Mouse (Mus musculus): ENCODE measurements around the gene Olfr943. TPM values are rescaled to one million over a fixed set of nuclear protein-coding genes. Genes with fewer than 3 reads are reported as not detected.

Olfr943 gene
- not detected for total RNA-seq (2021)
- polyA plus RNA-seq (2012; rRNA removed), result not detected in 2 replicates
- long read RNA-seq, result 0 reads

- DNase-seq, result no peak
Measured at GRCm38 (mm10) chr9:39166004-39166403, at the start of gene Olfr943. TSS of gene Olfr943 (plus strand) at chr9:39166304.

GRCm38 (mm10) chr9:39127326-39127725 lies 38.8 kb upstream of the Olfr943 start:
- no peak for DNase-seq

DNA sequence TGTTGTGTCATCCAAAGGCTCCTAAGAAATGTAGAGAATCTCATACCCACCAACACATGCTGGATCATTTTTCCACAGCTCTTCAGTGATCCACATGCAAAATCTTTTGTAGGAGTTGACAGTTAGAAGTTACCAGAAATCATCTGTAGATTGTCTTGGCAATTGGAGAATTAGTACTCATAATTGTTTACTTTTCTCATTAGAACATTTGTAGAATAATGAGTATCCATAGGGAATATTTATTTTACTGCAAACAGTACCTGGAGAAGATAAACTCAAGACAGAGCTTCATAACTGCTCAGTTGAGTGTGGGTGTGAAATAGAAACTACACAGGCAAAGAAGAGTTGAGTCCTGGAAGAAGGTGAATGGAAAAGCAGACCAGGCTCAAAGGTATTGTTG lies 38.3 kb upstream of the Olfr943 start, which contains the start of gene Olfr27:
Olfr27 (plus strand) TSS at position 301 of the 400 bp plus-strand sequence.
- no peak for DNase-seq

DNA sequence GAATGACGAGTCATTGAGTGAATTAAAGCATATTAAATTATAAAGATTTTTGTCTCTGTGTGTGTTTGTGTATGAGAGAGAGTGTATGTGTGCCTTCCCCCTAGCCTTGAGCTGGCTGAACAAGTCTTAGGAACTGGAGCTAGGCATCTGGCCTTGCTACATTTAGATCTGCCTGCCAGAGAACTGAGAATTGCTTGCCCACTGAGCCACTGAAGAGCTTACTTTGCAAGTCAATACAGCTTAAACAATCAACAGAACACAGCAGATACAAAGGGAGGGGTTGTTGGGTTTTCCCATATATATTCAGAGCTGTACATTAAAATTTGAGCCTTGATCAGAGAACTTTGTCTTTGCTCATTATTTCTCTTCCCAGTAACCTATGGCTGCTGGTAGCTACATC lies 13.7 kb upstream of the Olfr943 start:
- DNase-seq, result no peak

GRCm38 (mm10) chr9:39201620-39202019 lies 35.5 kb downstream of the Olfr943 start, which contains the start of gene Olfr944:
TSS of gene Olfr944 (plus strand) at chr9:39201920.
- no peak for DNase-seq

Other genes starting within 250 kb of the Olfr943 start
- gene Olfr930, start 236.5 kb upstream of the Olfr943 start, total RNA-seq (2021), result not detected
- gene Olfr930, start 236.5 kb upstream of the Olfr943 start, polyA plus RNA-seq (2012; rRNA removed), result not detected in 2 replicates
- under 1 TPM in 1 of 2 experiments, not detected in 1; 0.17 TPM for gene Olfr933, start 194.0 kb upstream of the Olfr943 start, total RNA-seq (2021)
- gene Olfr933, start 194.0 kb upstream of the Olfr943 start, polyA plus RNA-seq (2012; rRNA removed), result not detected in 2 replicates
- gene Olfr934, start 178.0 kb upstream of the Olfr943 start, total RNA-seq (2021), result not detected
- not detected in 2 replicates for gene Olfr934, start 178.0 kb upstream of the Olfr943 start, polyA plus RNA-seq (2012; rRNA removed)
- not detected for gene Olfr935, start 166.6 kb upstream of the Olfr943 start, total RNA-seq (2021)
- gene Olfr935, start 166.6 kb upstream of the Olfr943 start, polyA plus RNA-seq (2012; rRNA removed), result not detected in 2 replicates
- gene Olfr146, start 142.9 kb upstream of the Olfr943 start, total RNA-seq (2021), result not detected
- not detected in 2 replicates for gene Olfr146, start 142.9 kb upstream of the Olfr943 start, polyA plus RNA-seq (2012; rRNA removed)
- gene Olfr937, start 101.4 kb upstream of the Olfr943 start, total RNA-seq (2021), result not detected
- gene Olfr937, start 101.4 kb upstream of the Olfr943 start, polyA plus RNA-seq (2012; rRNA removed), result not detected in 2 replicates
- not detected for gene Olfr938, start 87.4 kb upstream of the Olfr943 start, total RNA-seq (2021)
- gene Olfr938, start 87.4 kb upstream of the Olfr943 start, polyA plus RNA-seq (2012; rRNA removed), result not detected in 2 replicates
- gene Olfr27, start 38.2 kb upstream of the Olfr943 start, total RNA-seq (2021), result not detected
- gene Olfr27, start 38.2 kb upstream of the Olfr943 start, polyA plus RNA-seq (2012; rRNA removed), result not detected in 2 replicates
- gene Olfr944, start 35.6 kb downstream of the Olfr943 start, total RNA-seq (2021), result not detected
- gene Olfr944, start 35.6 kb downstream of the Olfr943 start, polyA plus RNA-seq (2012; rRNA removed), result not detected in 2 replicates
- gene Olfr1537, start 83.7 kb downstream of the Olfr943 start, total RNA-seq (2021), result not detected
- gene Olfr1537, start 83.7 kb downstream of the Olfr943 start, polyA plus RNA-seq (2012; rRNA removed), result not detected in 2 replicates
- not detected for gene Olfr945, start 110.5 kb downstream of the Olfr943 start, total RNA-seq (2021)
- not detected in 2 replicates for gene Olfr945, start 110.5 kb downstream of the Olfr943 start, polyA plus RNA-seq (2012; rRNA removed)
- gene Olfr948, start 159.7 kb downstream of the Olfr943 start, total RNA-seq (2021), result not detected
- gene Olfr948, start 159.7 kb downstream of the Olfr943 start, polyA plus RNA-seq (2012; rRNA removed), result not detected in 2 replicates
- not detected for gene Olfr951, start 221.1 kb downstream of the Olfr943 start, total RNA-seq (2021)
- gene Olfr951, start 221.1 kb downstream of the Olfr943 start, polyA plus RNA-seq (2012; rRNA removed), result not detected in 2 replicates

Measured in adrenal gland, adult 2 months (tissue).